Mouse (Mus musculus): ENCODE measurements around the gene Ccl1. TPM values are rescaled to one million over a fixed set of nuclear protein-coding genes. Genes with fewer than 3 reads are reported as not detected.
A peak's percentile ranks its signal among the peaks of the same experiment; 100 is the strongest.

The Ccl1 gene
- polyA plus RNA-seq, 1 experiment, result not detected

DNA sequence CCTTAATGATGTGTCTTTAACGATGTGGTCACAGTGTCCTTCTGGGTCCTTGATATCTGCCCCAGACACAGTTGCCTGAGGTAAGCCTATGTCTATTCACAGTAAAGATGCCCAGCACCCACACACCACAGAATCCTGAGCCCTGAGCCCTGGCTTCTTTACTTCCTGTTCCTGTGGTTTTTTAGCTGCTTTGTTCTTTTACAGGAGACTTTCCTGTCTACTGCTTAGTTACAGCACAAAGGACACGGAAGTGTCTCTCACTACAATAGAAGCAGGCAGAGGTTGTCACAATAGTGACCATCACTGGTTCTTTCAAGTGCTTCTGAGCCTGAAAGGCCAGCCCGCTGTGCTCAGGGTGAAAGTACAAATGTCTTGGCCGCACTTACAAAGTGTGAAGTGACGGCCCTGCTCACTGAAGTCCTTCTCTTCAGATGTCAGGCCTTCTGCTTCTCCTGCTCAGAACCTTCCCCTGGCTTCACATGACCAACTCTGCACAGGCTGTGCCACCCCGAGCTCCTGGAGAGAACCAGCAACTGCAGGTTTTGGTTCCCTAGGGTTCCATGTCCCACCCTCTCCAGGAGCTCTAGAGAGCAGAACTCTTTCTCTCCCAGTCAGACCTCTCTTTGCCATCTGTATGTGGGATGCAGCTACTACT is 122.1 kb downstream of the Ccl1 start:
- TF ChIP-seq POLR2A (IDR thresholded peaks at IDR 0.05; ENCODE audit: low read depth, low read length), result no peak
- TF ChIP-seq CTCF (IDR thresholded peaks at IDR 0.05; ENCODE audit: borderline replicate concordance, insufficient read depth, low read length), result no peak
- Histone ChIP-seq H3K4me3 (ENCODE audit: insufficient read depth, low read length) (no peak overlapping the region), H3K4me1 (ENCODE audit: control insufficient read depth, insufficient read depth, low read length) (no peaks in the 10 kb centered on the region), H3K27ac (ENCODE audit: insufficient read depth, low read length) (no peak overlapping the region)

DNA sequence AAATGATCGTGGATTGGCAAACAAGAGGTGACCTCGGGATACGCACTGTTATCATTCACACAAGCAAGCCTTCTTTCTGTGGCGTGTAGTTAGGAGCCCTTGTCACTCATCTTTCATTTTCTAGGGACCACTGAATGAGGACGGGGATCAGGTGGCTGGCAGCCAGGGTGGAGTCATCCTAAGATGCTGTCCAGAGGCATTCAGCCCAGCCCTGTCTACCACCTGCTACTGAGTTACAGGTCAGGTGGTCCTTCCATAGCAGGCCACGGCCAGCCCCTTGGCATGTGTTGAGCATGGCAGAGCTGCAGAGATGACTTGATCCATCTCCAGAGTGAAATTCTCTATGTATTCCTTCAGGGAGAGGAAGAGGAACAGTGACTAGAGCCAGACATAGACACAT is 123.1 kb downstream of the Ccl1 start:
- Histone ChIP-seq H3K27ac (ENCODE audit: insufficient read depth, low read length) (no peak overlapping the region), H3K4me1 (ENCODE audit: control insufficient read depth, insufficient read depth, low read length) (no peaks in the 10 kb centered on the region), H3K4me3 (ENCODE audit: insufficient read depth, low read length) (no peak overlapping the region)
- TF ChIP-seq CTCF (IDR thresholded peaks at IDR 0.05; ENCODE audit: borderline replicate concordance, insufficient read depth, low read length), result no peak
- TF ChIP-seq POLR2A (IDR thresholded peaks at IDR 0.05; ENCODE audit: low read depth, low read length), result no peak

DNA sequence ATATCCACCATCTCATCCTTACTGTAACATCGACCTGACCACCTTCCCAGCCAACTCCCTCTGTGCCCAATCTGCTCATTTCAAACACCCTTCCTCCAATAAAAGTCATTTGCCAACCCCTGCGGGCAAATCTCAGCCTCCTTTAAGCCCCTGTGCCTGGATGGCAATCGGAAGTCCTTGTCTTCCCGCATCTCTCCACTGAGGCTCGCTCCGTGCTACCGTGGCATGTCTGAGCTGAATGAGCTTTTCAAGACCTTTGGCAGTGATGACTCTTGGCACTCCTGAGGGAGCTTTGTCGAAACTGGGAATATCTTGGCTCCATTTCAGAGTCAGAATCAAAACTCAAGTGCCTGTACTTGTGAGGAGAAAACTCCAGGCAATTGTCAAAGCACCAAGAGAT is 124.2 kb downstream of the Ccl1 start:
- Histone ChIP-seq H3K4me3 (ENCODE audit: insufficient read depth, low read length) (no peak overlapping the region), H3K4me1 (ENCODE audit: control insufficient read depth, insufficient read depth, low read length) (no peaks in the 10 kb centered on the region), H3K27ac (ENCODE audit: insufficient read depth, low read length) (no peak overlapping the region)
- TF ChIP-seq POLR2A (IDR thresholded peaks at IDR 0.05; ENCODE audit: low read depth, low read length) (no peak), CTCF (IDR thresholded peaks at IDR 0.05; ENCODE audit: borderline replicate concordance, insufficient read depth, low read length) (no peak)

DNA sequence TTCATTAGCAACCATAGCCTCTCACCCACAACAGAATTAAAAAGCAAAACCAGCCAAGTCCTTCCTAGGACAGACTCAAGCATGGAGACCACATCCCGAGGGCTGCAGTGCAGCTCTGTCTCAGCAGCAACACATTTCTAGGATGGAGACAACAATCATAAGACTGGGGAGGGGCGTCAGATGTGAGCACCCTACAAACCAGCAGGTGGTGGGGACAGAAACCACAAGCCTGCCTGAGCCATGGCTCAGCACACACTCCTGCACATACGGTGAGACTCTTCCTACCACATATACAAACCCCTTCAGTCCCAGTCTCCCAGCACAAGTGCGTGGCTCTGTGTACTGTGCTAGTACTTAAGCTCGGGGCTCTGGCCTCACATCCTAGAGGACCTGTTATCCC is 127.3 kb downstream of the Ccl1 start:
- TF ChIP-seq POLR2A (IDR thresholded peaks at IDR 0.05; ENCODE audit: low read depth, low read length), result no peak
- no peak for TF ChIP-seq CTCF (IDR thresholded peaks at IDR 0.05; ENCODE audit: borderline replicate concordance, insufficient read depth, low read length)
- Histone ChIP-seq H3K4me1 (ENCODE audit: control insufficient read depth, insufficient read depth, low read length) (peaks cover 2% of the 10 kb centered on the region; the same call in 1 of the 2 replicates), H3K4me3 (ENCODE audit: insufficient read depth, low read length) (no peak overlapping the region), H3K27ac (ENCODE audit: insufficient read depth, low read length) (no peak overlapping the region)

DNA sequence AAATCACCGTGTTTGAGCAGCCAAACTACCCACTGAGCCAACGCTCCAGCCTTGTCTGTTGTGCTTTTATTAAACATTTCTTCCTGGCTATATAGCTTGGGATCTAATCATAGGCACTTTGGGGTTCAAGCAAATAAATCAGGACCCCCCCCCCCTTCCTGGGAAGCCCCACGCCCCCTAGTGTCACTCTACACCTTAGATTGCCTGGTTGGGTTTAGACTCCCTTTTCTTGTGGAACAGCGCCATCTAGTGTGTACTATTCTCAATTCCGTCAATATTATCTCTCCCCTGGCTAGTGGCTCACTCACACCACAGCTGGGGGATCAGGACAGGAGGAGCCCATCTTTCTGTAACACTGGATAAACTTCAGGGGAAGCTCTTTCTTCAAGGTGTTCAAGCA is 127.8 kb downstream of the Ccl1 start:
- H3K4me1 ChIP-seq (ENCODE audit: control insufficient read depth, insufficient read depth, low read length), result peaks cover 2% of the 10 kb centered on the region; the same call in 1 of the 2 replicates
- no peak overlapping the region for H3K27ac ChIP-seq (ENCODE audit: insufficient read depth, low read length)
- TF ChIP-seq CTCF (IDR thresholded peaks at IDR 0.05; ENCODE audit: borderline replicate concordance, insufficient read depth, low read length) (peak; percentile 28; the same call in 1 of the 2 replicates), POLR2A (IDR thresholded peaks at IDR 0.05; ENCODE audit: low read depth, low read length) (no peak)
- no peak overlapping the region for H3K4me3 ChIP-seq (ENCODE audit: insufficient read depth, low read length)

DNA sequence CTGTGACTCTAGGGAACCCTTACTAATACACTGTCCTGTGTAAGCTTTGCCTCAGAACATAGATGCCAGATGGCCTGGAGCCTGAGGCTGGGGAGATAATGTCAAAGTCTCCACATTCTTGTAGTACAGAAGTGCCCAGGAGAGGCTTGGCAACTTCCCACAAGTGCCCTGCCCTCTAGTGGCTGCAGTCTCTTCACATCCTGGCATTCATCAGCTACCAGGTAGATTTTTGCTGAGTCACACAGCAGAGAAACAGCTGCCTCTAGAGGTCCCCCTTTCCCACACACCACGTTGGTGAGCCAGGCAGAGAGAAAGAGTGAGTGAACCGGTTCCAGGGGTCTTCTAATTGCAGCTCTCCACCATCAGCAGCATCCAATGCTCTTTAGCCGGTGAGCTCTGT is 130.7 kb downstream of the Ccl1 start:
- TF ChIP-seq CTCF (IDR thresholded peaks at IDR 0.05; ENCODE audit: borderline replicate concordance, insufficient read depth, low read length) (peak; percentile 43; the same call in 1 of the 2 replicates), POLR2A (IDR thresholded peaks at IDR 0.05; ENCODE audit: low read depth, low read length) (no peak)
- peaks cover 6% of the 10 kb centered on the region for H3K4me1 ChIP-seq (ENCODE audit: control insufficient read depth, insufficient read depth, low read length)
- H3K4me3 ChIP-seq (ENCODE audit: insufficient read depth, low read length), result no peak overlapping the region
- no peak overlapping the region for H3K27ac ChIP-seq (ENCODE audit: insufficient read depth, low read length)

DNA sequence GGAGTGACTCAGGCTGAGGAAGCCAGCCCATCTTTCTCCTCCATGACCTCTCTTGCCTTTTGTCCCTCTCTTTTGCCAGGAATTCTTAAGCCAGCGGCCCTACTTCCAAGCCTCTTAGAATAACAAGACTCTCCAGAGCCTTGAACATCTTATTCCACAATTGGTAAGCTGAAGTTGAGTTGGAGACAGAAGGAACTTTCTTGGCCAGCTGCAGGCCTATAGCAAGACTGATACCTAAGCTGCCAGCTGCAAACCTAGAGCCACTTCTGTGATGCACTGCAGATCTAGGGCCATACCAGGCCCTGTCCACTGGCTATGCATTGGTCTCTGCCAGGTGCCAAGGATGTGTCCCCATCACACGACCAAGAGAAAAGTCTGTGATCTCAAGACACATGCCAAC is 132.0 kb downstream of the Ccl1 start:
- Histone ChIP-seq H3K4me3 (ENCODE audit: insufficient read depth, low read length) (no peak overlapping the region), H3K27ac (ENCODE audit: insufficient read depth, low read length) (no peak overlapping the region), H3K4me1 (ENCODE audit: control insufficient read depth, insufficient read depth, low read length) (peaks cover 10% of the 10 kb centered on the region)
- TF ChIP-seq POLR2A (IDR thresholded peaks at IDR 0.05; ENCODE audit: low read depth, low read length), result no peak

DNA sequence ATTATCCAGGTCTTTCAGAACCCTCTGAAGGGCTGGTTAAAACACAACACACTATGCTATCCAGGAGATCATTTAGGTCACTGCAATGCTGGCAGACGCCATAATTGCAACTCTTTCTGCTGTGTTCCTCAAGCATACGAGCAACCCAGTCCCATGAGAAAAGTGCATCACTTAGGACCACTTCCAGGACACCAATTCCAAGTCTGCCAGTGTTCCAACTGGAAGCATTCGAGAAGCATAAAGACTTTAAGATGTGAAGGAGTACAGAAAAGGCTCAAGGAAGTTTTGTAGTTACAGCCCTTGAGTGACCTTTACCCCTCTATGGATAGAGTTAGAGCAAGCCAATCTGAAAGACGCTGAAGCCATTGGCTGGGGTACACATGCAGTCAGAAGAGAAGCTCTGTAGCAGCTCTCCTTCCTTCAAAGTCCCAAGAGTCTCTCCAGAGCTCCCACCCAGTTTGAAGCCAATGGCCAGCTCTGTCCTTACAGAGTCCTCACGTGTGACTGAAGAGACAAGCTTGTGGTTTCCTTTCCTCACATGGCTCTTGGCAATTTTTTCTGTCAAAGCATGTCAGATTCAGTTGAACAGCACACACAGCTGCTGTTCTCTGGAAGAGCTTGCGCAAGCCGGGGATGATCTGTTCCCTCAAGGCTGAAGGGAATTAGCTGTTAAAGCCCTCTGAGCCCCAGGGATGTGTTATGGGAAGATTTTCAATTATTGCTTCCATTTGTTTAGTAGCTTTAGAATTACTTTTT is 134.0 kb downstream of the Ccl1 start:
- peaks cover 13% of the 10 kb centered on the region for H3K4me1 ChIP-seq (ENCODE audit: control insufficient read depth, insufficient read depth, low read length)
- H3K4me3 ChIP-seq (ENCODE audit: insufficient read depth, low read length), result no peak overlapping the region
- peak overlapping the region; percentile 61; the same call in 1 of the 2 replicates for H3K27ac ChIP-seq (ENCODE audit: insufficient read depth, low read length)
- TF ChIP-seq CTCF (IDR thresholded peaks at IDR 0.05; ENCODE audit: borderline replicate concordance, insufficient read depth, low read length), result no peak
- TF ChIP-seq POLR2A (IDR thresholded peaks at IDR 0.05; ENCODE audit: low read depth, low read length), result no peak

DNA sequence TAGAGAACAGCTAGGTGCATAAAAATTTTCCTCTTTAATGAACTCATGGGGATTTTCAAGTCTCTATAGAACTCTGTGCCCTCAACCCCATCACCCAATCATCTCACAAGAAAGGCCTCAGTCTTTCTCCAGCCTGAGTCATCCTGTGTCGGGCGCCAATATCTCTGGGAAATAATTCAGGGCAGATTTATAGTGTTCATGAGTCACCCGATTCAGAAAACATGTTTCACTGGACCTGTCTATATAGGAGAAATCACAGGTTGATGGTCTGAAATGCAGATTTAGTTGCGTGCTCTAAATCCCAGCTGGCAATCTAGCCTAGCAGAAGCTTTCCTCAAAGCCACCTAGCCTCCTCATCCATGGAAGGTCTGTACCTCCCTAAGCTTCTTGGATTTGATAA is 136.0 kb downstream of the Ccl1 start:
- H3K27ac ChIP-seq (ENCODE audit: insufficient read depth, low read length), result no peak overlapping the region; the same call in 1 of the 2 replicates
- peaks cover 13% of the 10 kb centered on the region for H3K4me1 ChIP-seq (ENCODE audit: control insufficient read depth, insufficient read depth, low read length)
- no peak overlapping the region for H3K4me3 ChIP-seq (ENCODE audit: insufficient read depth, low read length)
- TF ChIP-seq CTCF (IDR thresholded peaks at IDR 0.05; ENCODE audit: borderline replicate concordance, insufficient read depth, low read length), result no peak
- no peak for TF ChIP-seq POLR2A (IDR thresholded peaks at IDR 0.05; ENCODE audit: low read depth, low read length)

DNA sequence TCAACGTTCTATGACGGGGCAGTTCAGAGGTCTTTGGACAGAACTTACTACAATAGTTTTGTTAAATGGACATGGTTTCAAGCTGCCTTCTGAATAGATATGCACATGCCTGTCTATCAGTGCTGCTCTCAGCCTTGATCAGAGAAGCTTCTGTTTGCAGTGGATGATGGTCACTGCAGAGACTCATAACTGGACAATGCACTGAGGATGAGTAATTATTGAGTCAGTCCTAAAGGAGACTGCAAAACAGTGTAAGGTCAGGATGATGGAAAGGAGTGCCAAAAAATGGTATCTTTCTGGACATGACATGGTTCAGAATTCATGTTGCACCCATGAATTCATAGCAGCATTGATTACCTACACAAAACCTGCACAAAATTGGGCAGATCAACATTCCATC is 137.2 kb downstream of the Ccl1 start:
- no peak overlapping the region for H3K4me3 ChIP-seq (ENCODE audit: insufficient read depth, low read length)
- TF ChIP-seq CTCF (IDR thresholded peaks at IDR 0.05; ENCODE audit: borderline replicate concordance, insufficient read depth, low read length), result no peak
- TF ChIP-seq POLR2A (IDR thresholded peaks at IDR 0.05; ENCODE audit: low read depth, low read length), result no peak
- peaks cover 11% of the 10 kb centered on the region for H3K4me1 ChIP-seq (ENCODE audit: control insufficient read depth, insufficient read depth, low read length)
- peak overlapping the region; percentile 61; the same call in 1 of the 2 replicates for H3K27ac ChIP-seq (ENCODE audit: insufficient read depth, low read length)
